Mouse (Mus musculus): Measurements from ENCODE around the gene Adipor2. TPM values are rescaled to one million over a fixed set of nuclear protein-coding genes. Genes with fewer than 3 reads are reported as not detected.

The Adipor2 gene
- polyA plus RNA-seq, 1 experiment, result 21.4 TPM

GRCm38 (mm10) chr6:119312381-119312780, 105.1 kb downstream of the Adipor2 start:
- Histone ChIP-seq H3K36me3 (ENCODE audit: control insufficient read depth, insufficient read depth, low read length) (no peaks in the 10 kb centered on the region), H3K27ac (ENCODE audit: insufficient read depth, low read length) (no peak overlapping the region), H3K4me1 (ENCODE audit: control insufficient read depth, insufficient read depth, insufficient read length) (no peaks in the 10 kb centered on the region), H3K27me3 (ENCODE audit: control insufficient read depth, insufficient read depth, low read length) (no peaks in the 10 kb centered on the region), H3K4me3 (ENCODE audit: extremely low read depth, insufficient read depth, insufficient read length) (no peak overlapping the region)
- TF ChIP-seq CTCF (IDR thresholded peaks at IDR 0.05; ENCODE audit: extremely low read depth, insufficient read depth, insufficient read length, insufficient replicate concordance) (no peak), POLR2A (IDR thresholded peaks at IDR 0.05; ENCODE audit: low read depth, low read length) (no peak)
- 74% methylated on average over 6 of the region's 6 CpGs for WGBS
- DNase-seq (ENCODE audit: low read depth in 1 of 2, low spot score in 2 of 2), result no peak

GRCm38 (mm10) chr6:119310176-119310575, 107.3 kb downstream of the Adipor2 start:
- TF ChIP-seq POLR2A (IDR thresholded peaks at IDR 0.05; ENCODE audit: low read depth, low read length), result no peak
- TF ChIP-seq CTCF (IDR thresholded peaks at IDR 0.05; ENCODE audit: extremely low read depth, insufficient read depth, insufficient read length, insufficient replicate concordance), result no peak
- Histone ChIP-seq H3K27me3 (ENCODE audit: control insufficient read depth, insufficient read depth, low read length) (no peaks in the 10 kb centered on the region), H3K27ac (ENCODE audit: insufficient read depth, low read length) (no peak overlapping the region), H3K4me1 (ENCODE audit: control insufficient read depth, insufficient read depth, insufficient read length) (no peaks in the 10 kb centered on the region), H3K4me3 (ENCODE audit: extremely low read depth, insufficient read depth, insufficient read length) (no peak overlapping the region), H3K36me3 (ENCODE audit: control insufficient read depth, insufficient read depth, low read length) (no peaks in the 10 kb centered on the region)
- 74% methylated on average over 9 of the region's 9 CpGs for WGBS
- DNase-seq (ENCODE audit: low read depth in 1 of 2, low spot score in 2 of 2), result no peak

DNA sequence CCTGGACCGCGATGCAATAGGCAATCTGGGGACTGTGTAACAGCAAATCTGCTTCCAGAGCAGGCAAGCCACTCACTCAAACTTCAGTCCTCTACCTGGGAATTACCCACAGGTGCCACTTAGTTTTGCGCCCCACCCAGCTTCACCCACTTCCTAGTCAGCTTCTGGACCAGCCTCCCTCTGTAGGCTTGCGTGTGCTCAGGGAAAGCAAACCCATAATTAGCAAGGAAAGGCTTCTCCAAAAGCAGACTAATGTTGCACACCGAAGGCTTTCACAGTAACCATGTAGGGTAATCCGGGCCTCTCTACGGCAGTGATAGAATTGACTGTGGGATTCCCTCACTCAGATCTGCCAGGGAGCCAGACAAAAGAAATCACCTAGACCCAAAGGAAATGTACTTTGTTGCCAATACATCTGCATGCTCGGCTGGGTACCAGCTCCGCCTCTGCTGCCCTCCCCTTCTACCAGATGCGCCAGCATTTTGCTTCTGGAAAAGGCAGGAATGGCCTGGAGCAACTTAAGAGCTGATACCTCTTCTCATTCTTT, 109.6 kb downstream of the Adipor2 start:
- no peaks in the 10 kb centered on the region for H3K36me3 ChIP-seq (ENCODE audit: control insufficient read depth, insufficient read depth, low read length)

DNA sequence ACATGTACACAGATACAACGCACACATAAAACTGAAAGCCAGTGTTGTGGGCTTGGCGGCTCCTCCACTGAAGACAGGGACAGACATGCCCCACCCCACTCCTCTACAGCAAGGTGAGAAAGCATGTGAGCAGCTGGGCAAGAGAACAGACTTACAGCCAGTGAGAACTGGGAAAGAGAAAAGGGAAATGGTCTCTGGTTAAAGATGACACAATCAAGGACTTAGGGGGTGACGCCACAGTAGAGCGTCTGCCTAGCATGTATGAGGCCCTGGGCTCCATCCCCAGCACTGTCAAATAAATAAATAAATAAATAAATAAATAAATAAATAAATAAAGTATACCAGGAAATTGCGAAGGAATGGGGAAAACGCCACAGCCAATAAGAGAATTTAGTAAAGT, 114.2 kb downstream of the Adipor2 start:
- Histone ChIP-seq H3K27ac (ENCODE audit: insufficient read depth, low read length) (no peak overlapping the region), H3K27me3 (ENCODE audit: control insufficient read depth, insufficient read depth, low read length) (no peaks in the 10 kb centered on the region), H3K4me3 (ENCODE audit: extremely low read depth, insufficient read depth, insufficient read length) (no peak overlapping the region), H3K4me1 (ENCODE audit: control insufficient read depth, insufficient read depth, insufficient read length) (no peaks in the 10 kb centered on the region), H3K36me3 (ENCODE audit: control insufficient read depth, insufficient read depth, low read length) (no peaks in the 10 kb centered on the region)
- WGBS, result 76% methylated on average over 6 of the region's 6 CpGs
- no peak for DNase-seq (ENCODE audit: low read depth in 1 of 2, low spot score in 2 of 2)
- no peak for TF ChIP-seq CTCF (IDR thresholded peaks at IDR 0.05; ENCODE audit: extremely low read depth, insufficient read depth, insufficient read length, insufficient replicate concordance)
- no peak for TF ChIP-seq POLR2A (IDR thresholded peaks at IDR 0.05; ENCODE audit: low read depth, low read length)

More for the DNA sequence above, 109.6 kb downstream of the Adipor2 start:
- 79% methylated on average over 10 of the region's 10 CpGs for WGBS
- no peak for TF ChIP-seq POLR2A (IDR thresholded peaks at IDR 0.05; ENCODE audit: low read depth, low read length)
- no peak for TF ChIP-seq CTCF (IDR thresholded peaks at IDR 0.05; ENCODE audit: extremely low read depth, insufficient read depth, insufficient read length, insufficient replicate concordance)
- no peak overlapping the region for H3K4me3 ChIP-seq (ENCODE audit: extremely low read depth, insufficient read depth, insufficient read length)
- H3K4me1 ChIP-seq (ENCODE audit: control insufficient read depth, insufficient read depth, insufficient read length), result no peaks in the 10 kb centered on the region
- H3K27me3 ChIP-seq (ENCODE audit: control insufficient read depth, insufficient read depth, low read length), result no peaks in the 10 kb centered on the region
- no peak for DNase-seq (ENCODE audit: low read depth in 1 of 2, low spot score in 2 of 2)
- H3K27ac ChIP-seq (ENCODE audit: insufficient read depth, low read length), result no peak overlapping the region

Other genes with a start within 250 kb of the Adipor2 start
- 18.1 and 23.6 TPM in 2 replicates for gene Dcp1b, start 242.5 kb downstream of the Adipor2 start, polyA plus RNA-seq (2012; rRNA removed)
- gene Cacna1c, start 221.3 kb downstream of the Adipor2 start, polyA plus RNA-seq (2012; rRNA removed), result 1.1 and 1.2 TPM in 2 replicates
- gene Cacna2d4, start 181.2 kb downstream of the Adipor2 start, polyA plus RNA-seq (2012; rRNA removed), result 4.5 and 6.6 TPM in 2 replicates
- gene Lrtm2, start 86.9 kb downstream of the Adipor2 start, polyA plus RNA-seq (2012; rRNA removed), result 0.44 and 0.65 TPM in 2 replicates
- gene Fbxl14, start 62.0 kb upstream of the Adipor2 start, polyA plus RNA-seq (2012; rRNA removed), result 83.8 and 131 TPM in 2 replicates
- gene Wnt5b, start 126.6 kb upstream of the Adipor2 start, polyA plus RNA-seq (2012; rRNA removed), result 1.3 and 2.2 TPM in 2 replicates

Measured in spleen, adult 2 months (tissue).